Mouse (Mus musculus) myocyte (in vitro differentiated cells): ENCODE data around the gene Gna12.

Experiments
- CEBPB ChIP-seq: IDR thresholded peaks from 2 replicates; pipeline ENCODE4 v1.6.1; 2011; ENCODE audit warnings: mild to moderate bottlenecking, moderate library complexity; ENCODE audit not compliant: poor library complexity, insufficient read depth, severe bottlenecking
- MAX ChIP-seq: IDR thresholded peaks from one replicate; pipeline ENCODE4 v1.6.1; 2011; ENCODE audit warnings: low read depth, mild to moderate bottlenecking, control low read depth
- POLR2A ChIP-seq: IDR thresholded peaks from one replicate; pipeline ENCODE4 v1.6.1; 2011; ENCODE audit warnings: low read depth, mild to moderate bottlenecking, control low read depth, moderate library complexity; ENCODE audit not compliant: insufficient read length
- POLR2AphosphoS2 ChIP-seq: IDR thresholded peaks from one replicate; pipeline ENCODE4 v1.6.1; 2011; ENCODE audit warnings: low read depth, control low read depth; ENCODE audit not compliant: insufficient read length
- SRF ChIP-seq: IDR thresholded peaks from one replicate; pipeline ENCODE4 v1.6.1; 2011; ENCODE audit warnings: low read depth; ENCODE audit not compliant: control insufficient read depth, insufficient read length
- TCF12 ChIP-seq: IDR thresholded peaks from one replicate; pipeline ENCODE4 v1.6.1; 2011; ENCODE audit warnings: mild to moderate bottlenecking, control low read depth; ENCODE audit not compliant: poor library complexity, insufficient read depth, severe bottlenecking
- USF1 ChIP-seq: IDR thresholded peaks from one replicate; pipeline ENCODE4 v1.6.1; 2011; ENCODE audit warnings: low read depth, mild to moderate bottlenecking, control low read depth, moderate library complexity

DNA sequence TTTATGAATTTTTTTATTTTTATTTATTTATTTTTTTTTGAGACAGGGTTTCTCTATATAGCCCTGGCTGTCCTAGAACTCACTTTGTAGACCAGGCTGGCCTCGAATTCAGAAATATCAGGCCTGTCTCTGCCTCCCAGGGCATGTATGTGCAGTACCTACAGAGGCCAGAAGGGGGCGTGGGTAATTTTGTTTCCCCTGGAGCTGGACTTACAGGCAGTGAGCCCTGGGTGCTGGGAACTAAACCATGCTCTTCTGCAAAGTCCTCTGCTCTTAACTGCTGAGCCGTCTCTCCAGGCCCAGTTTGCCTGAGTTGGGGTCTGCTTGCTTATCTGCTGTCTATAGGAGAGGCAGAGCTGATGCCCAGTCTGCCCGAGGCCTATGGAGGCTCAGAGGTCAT, 98.0 kb downstream of the Gna12 start:
- no peak for TF ChIP-seq POLR2AphosphoS2
- no peak for TF ChIP-seq SRF
- TF ChIP-seq USF1 = no peak
- no peak for TF ChIP-seq MAX
- no peak for TF ChIP-seq POLR2A
- no peak for TF ChIP-seq CEBPB
- no peak for TF ChIP-seq TCF12
